Mouse (Mus musculus) heart, embryonic 13.5 days (tissue): ENCODE data around the gene 1700061G19Rik. TPM values are rescaled to one million over a fixed set of nuclear protein-coding genes. Genes with fewer than 3 reads are reported as not detected.

Experiments used
- ATAC-seq: fragments of 200-750 bp; cut with Nextera tagmentation; 2 replicates; pipeline ENCODE4 v1.8.0; 2017; ENCODE audit warnings: moderate TSS enrichment; ENCODE audit not compliant: insufficient number of reproducible peaks, low FRiP score, low TSS enrichment; ENCODE audit errors: extremely low read depth
- H3K27ac ChIP-seq: fragments of 300-500 bp; sonication (generic); replicated peaks from 2 replicates; pipeline ENCODE4 v1.5.1; 2015; ENCODE audit warnings: moderate library complexity, mild to moderate bottlenecking, inconsistent platforms
- H3K27me3 ChIP-seq: fragments of 300-500 bp; sonication (generic); replicated peaks from 2 replicates; pipeline ENCODE4 v1.6.1; 2015; ENCODE audit warnings: mild to moderate bottlenecking, inconsistent platforms
- H3K36me3 ChIP-seq: fragments of 300-500 bp; sonication (generic); 2 replicates; pipeline ENCODE4 v1.6.1; 2015; ENCODE audit warnings: mild to moderate bottlenecking, inconsistent platforms
- H3K4me1 ChIP-seq: fragments of 300-500 bp; sonication (generic); 2 replicates; pipeline ENCODE4 v1.6.1; 2015; ENCODE audit warnings: inconsistent platforms
- H3K4me2 ChIP-seq: fragments of 300-500 bp; sonication (generic); 2 replicates; pipeline ENCODE4 v1.6.1; 2015; ENCODE audit warnings: inconsistent platforms, mild to moderate bottlenecking, moderate library complexity
- H3K4me3 ChIP-seq: fragments of 300-500 bp; sonication (generic); 2 replicates; pipeline ENCODE4 v1.5.1; 2015; ENCODE audit warnings: moderate library complexity, mild to moderate bottlenecking, inconsistent platforms
- H3K9ac ChIP-seq: fragments of 300-500 bp; sonication (generic); 2 replicates; pipeline ENCODE4 v1.6.1; 2015; ENCODE audit warnings: inconsistent platforms, mild to moderate bottlenecking, moderate library complexity
- H3K9me3 ChIP-seq: fragments of 300-500 bp; sonication (generic); 2 replicates; pipeline ENCODE4 v1.6.1; 2016; ENCODE audit warnings: inconsistent platforms
- WGBS: fragments of 180-500 bp; shearing (Covaris S2); methylation state at CpG from one replicate; pipeline ENCODE4 v1.1.7; 2015; ENCODE audit warnings: mixed read lengths; 5-methylcytosine and 5-hydroxymethylcytosine counted together
- polyA plus RNA-seq: library from polyadenylated mRNA; unstranded; fragments of >200 nt; fragmentation: Nextera tagmentation; extraction: Ambion mirVana; gene quantifications from 2 replicates; pipeline ENCODE4 v1.2.1, GENCODE M21; 2015

1700061G19Rik gene
- polyA plus RNA-seq, 1 experiment from 2014 or later = 0.37 TPM

DNA sequence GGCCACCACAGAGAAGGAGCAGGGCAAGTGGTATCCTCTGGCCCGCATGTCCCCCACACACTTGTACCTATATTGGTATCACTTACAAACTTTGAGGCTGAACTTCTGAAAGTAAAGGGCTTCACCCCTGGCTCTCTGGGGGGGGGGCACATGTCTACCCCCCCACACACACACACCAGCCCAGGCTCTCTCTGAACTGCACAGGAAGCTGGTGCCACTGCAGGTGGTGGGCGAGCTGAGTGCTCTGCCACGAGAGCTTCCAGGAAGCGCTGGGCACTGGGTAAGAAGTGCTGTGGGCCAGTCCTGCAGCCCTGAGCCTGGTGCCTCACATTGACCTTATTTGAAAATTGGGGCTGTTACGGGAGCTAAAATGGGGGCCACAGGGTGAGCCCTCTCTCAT lies 31.6 kb upstream of the 1700061G19Rik start:
- no peaks in the 10 kb centered on the region for H3K9me3 ChIP-seq
- no peak overlapping the region for H3K4me2 ChIP-seq
- ATAC-seq = no peak
- peaks cover 8% of the 10 kb centered on the region; the same call in 1 of the 2 replicates for H3K27me3 ChIP-seq
- H3K4me1 ChIP-seq = no peaks in the 10 kb centered on the region
- WGBS = 67% methylated on average over 5 of the region's 5 CpGs
- no peak overlapping the region for H3K4me3 ChIP-seq
- H3K36me3 ChIP-seq = no peaks in the 10 kb centered on the region
- no peak overlapping the region for H3K27ac ChIP-seq
- H3K9ac ChIP-seq = no peak overlapping the region

GRCm38 (mm10) chr17:56848785-56849184 lies 26.5 kb upstream of the 1700061G19Rik start:
- Histone ChIP-seq H3K27me3 (peaks cover 12% of the 10 kb centered on the region; the same call in 1 of the 2 replicates), H3K9ac (no peak overlapping the region), H3K4me3 (no peak overlapping the region), H3K4me2 (no peak overlapping the region), H3K27ac (no peak overlapping the region), H3K36me3 (no peaks in the 10 kb centered on the region), H3K4me1 (no peaks in the 10 kb centered on the region), H3K9me3 (no peaks in the 10 kb centered on the region)
- 75% methylated on average over 5 of the region's 5 CpGs for WGBS
- ATAC-seq = no peak

- no peaks in the 10 kb centered on the region for H3K36me3 ChIP-seq
- H3K27ac ChIP-seq = no peak overlapping the region
- ATAC-seq = no peak
- no peak overlapping the region for H3K4me3 ChIP-seq
- H3K9ac ChIP-seq = no peak overlapping the region
- peaks cover 12% of the 10 kb centered on the region; the same call in 1 of the 2 replicates for H3K27me3 ChIP-seq
- H3K4me1 ChIP-seq = no peaks in the 10 kb centered on the region
- H3K4me2 ChIP-seq = no peak overlapping the region
- 80% methylated on average over 13 of the region's 13 CpGs for WGBS
- no peaks in the 10 kb centered on the region for H3K9me3 ChIP-seq
Measured at GRCm38 (mm10) chr17:56849710-56850109, 25.6 kb upstream of the 1700061G19Rik start.

- Histone ChIP-seq H3K4me1 (no peaks in the 10 kb centered on the region), H3K36me3 (no peaks in the 10 kb centered on the region), H3K4me2 (no peak overlapping the region), H3K27ac (no peak overlapping the region), H3K27me3 (peaks cover 12% of the 10 kb centered on the region; the same call in 1 of the 2 replicates), H3K4me3 (no peak overlapping the region), H3K9ac (no peak overlapping the region), H3K9me3 (no peaks in the 10 kb centered on the region)
- ATAC-seq = no peak
- 55% methylated on average over 3 of the region's 3 CpGs for WGBS
Measured at GRCm38 (mm10) chr17:56851167-56851566, 24.1 kb upstream of the 1700061G19Rik start.

DNA sequence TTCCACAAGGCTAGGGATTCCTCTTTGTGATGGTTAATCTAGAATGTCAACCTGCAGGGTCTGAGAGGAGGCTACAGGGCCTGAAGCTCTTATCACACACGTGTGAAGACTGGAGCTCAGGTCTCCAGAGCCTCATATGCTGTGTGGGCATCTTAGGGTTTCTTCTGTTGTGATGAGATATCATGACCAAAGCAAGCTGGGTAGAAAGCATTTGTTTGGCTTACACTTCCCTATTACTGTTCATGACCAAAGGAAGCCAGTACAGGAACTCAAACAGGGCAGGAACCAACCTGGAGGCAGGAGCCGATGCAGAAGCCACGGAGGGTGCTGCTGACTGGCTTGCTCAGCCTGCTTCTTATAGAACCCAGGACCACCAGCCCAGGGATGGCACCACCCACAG lies 19.9 kb upstream of the 1700061G19Rik start:
- WGBS = 77% methylated on average over 3 of the region's 3 CpGs
- no peak overlapping the region for H3K27ac ChIP-seq
- H3K9me3 ChIP-seq = no peaks in the 10 kb centered on the region
- H3K9ac ChIP-seq = no peak overlapping the region
- peaks cover 15% of the 10 kb centered on the region for H3K4me1 ChIP-seq
- ATAC-seq = no peak
- H3K4me2 ChIP-seq = no peak overlapping the region
- no peak overlapping the region for H3K4me3 ChIP-seq
- no peaks in the 10 kb centered on the region for H3K36me3 ChIP-seq
- H3K27me3 ChIP-seq = no peaks in the 10 kb centered on the region

- H3K4me2 ChIP-seq = no peak overlapping the region
- no peaks in the 10 kb centered on the region for H3K36me3 ChIP-seq
- no peaks in the 10 kb centered on the region for H3K9me3 ChIP-seq
- peaks cover 19% of the 10 kb centered on the region for H3K4me1 ChIP-seq
- no peaks in the 10 kb centered on the region for H3K27me3 ChIP-seq
- WGBS = 51% methylated on average over 4 of the region's 4 CpGs
- H3K9ac ChIP-seq = peak overlapping the region; percentile 28; the same call in 1 of the 2 replicates
- H3K27ac ChIP-seq = peak overlapping the region; percentile 86
- no peak overlapping the region for H3K4me3 ChIP-seq
- no peak for ATAC-seq
Measured at GRCm38 (mm10) chr17:56858216-56858615, 17.1 kb upstream of the 1700061G19Rik start.

GRCm38 (mm10) chr17:56858922-56859321 lies 16.4 kb upstream of the 1700061G19Rik start:
- Histone ChIP-seq H3K4me2 (peak overlapping the region; percentile 35), H3K36me3 (no peaks in the 10 kb centered on the region), H3K4me3 (no peak overlapping the region), H3K9me3 (no peaks in the 10 kb centered on the region), H3K27me3 (no peaks in the 10 kb centered on the region), H3K27ac (peak overlapping the region; percentile 86), H3K9ac (peak overlapping the region; percentile 59), H3K4me1 (peaks cover 19% of the 10 kb centered on the region)
- ATAC-seq = no peak
- WGBS = 27% methylated on average over 7 of the region's 7 CpGs

DNA sequence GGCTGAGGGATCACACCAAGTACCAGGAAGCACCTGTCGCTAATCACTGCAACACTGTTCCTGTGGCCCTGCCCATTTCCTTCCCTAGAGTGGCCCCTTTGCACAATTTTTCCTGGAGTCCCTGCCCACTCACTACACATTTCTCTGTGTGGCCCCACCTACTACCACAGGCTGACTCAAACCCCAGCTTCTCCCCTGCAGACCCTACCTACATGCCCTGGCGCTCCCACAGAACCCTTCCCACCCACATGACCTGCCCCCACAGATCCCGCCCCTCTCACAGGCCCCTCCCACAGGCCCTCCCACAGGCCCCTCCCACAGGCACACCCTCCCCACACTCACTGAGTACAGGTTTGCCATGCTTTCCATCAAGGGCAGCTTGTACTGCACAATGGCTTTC lies 14.1 kb upstream of the 1700061G19Rik start:
- Histone ChIP-seq H3K9ac (no peak overlapping the region), H3K27me3 (no peaks in the 10 kb centered on the region), H3K36me3 (no peaks in the 10 kb centered on the region), H3K4me3 (no peak overlapping the region), H3K9me3 (no peaks in the 10 kb centered on the region), H3K4me1 (peaks cover 19% of the 10 kb centered on the region), H3K4me2 (no peak overlapping the region), H3K27ac (no peak overlapping the region)
- WGBS = 37% methylated on average over 3 of the region's 3 CpGs
- no peak for ATAC-seq

DNA sequence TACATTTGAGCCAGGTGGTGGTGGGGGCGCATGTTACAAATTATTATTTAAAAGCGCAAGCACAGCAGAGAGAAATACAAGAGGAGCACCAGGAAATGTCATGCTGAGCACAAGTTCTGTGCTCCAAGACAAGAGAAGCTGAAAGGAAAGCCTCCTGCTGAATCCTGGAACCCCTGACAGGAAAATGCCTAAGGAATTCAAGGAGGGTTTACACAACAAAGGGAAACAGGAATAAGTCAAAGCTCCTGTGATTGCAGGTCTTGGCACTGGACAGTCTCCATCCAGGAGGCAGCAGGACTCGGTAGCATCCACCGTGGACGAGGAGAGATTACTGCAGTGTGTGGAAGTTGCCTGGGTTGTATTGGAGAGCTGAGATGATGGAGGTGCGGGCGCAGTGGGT lies 9.2 kb upstream of the 1700061G19Rik start:
- ATAC-seq = no peak
- H3K27ac ChIP-seq = no peak overlapping the region
- no peak overlapping the region for H3K9ac ChIP-seq
- 72% methylated on average over 7 of the region's 7 CpGs for WGBS
- H3K36me3 ChIP-seq = no peaks in the 10 kb centered on the region
- peaks cover 11% of the 10 kb centered on the region for H3K9me3 ChIP-seq
- no peaks in the 10 kb centered on the region for H3K27me3 ChIP-seq
- peaks cover 4% of the 10 kb centered on the region; the same call in 1 of the 2 replicates for H3K4me1 ChIP-seq
- no peak overlapping the region for H3K4me2 ChIP-seq
- no peak overlapping the region for H3K4me3 ChIP-seq

DNA sequence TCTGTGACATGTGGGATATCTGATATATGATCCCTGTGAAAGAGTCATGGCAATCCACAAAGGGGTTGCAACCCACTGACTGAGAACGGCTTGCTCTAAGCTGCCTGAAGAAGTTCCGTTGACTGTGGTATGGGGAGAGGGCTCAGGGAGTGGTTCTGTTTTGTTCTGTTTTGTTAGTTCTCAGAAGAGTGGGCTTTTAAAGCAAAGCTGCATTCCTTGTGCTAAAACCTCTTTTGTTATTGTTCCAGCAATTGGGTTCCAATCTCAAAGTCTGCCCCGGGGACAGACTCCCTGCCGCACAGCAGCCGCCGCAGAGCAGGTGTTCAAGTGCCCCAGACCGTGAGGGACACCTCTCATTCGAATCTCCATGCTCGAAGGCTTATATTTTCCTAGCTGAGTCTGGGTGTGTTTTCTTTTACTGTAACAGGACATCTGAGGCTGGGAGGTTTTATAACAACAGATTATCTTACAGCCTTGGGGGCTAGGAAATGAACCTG lies 5.7 kb upstream of the 1700061G19Rik start:
- H3K4me2 ChIP-seq = no peak overlapping the region
- no peak for ATAC-seq
- no peaks in the 10 kb centered on the region for H3K27me3 ChIP-seq
- H3K27ac ChIP-seq = no peak overlapping the region
- no peaks in the 10 kb centered on the region for H3K36me3 ChIP-seq
- H3K4me1 ChIP-seq = no peaks in the 10 kb centered on the region
- WGBS = 79% methylated on average over 9 of the region's 9 CpGs
- no peak overlapping the region for H3K4me3 ChIP-seq
- H3K9ac ChIP-seq = no peak overlapping the region
- peaks cover 11% of the 10 kb centered on the region for H3K9me3 ChIP-seq

GRCm38 (mm10) chr17:56870287-56870953 lies 4.9 kb upstream of the 1700061G19Rik start:
- Histone ChIP-seq H3K9me3 (peaks cover 11% of the 10 kb centered on the region), H3K4me3 (no peak overlapping the region), H3K4me1 (no peaks in the 10 kb centered on the region), H3K36me3 (no peaks in the 10 kb centered on the region), H3K27me3 (no peaks in the 10 kb centered on the region), H3K27ac (no peak overlapping the region), H3K9ac (no peak overlapping the region), H3K4me2 (no peak overlapping the region)
- ATAC-seq = no peak
- 47% methylated on average over 15 of the region's 15 CpGs for WGBS

DNA sequence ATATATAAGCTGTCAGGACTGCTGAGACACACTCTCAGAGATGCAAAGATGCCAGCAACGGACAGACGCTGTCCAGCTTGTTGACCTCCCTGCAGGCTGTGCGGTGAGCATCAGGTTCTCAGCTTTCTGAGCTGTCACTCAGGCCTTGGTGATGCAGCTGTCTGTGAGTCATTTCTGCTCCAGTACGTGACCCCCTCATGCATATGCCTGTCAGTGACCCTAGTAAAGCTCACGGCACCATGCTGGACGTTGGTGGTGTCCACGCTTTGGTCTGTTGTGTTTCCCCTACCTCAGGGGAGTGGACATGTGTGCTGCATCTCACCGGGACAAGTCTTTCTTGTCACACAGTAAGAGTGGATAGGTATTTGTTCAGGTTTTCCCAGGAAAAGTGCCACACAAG lies 3.5 kb upstream of the 1700061G19Rik start:
- Histone ChIP-seq H3K27me3 (no peaks in the 10 kb centered on the region), H3K4me1 (no peaks in the 10 kb centered on the region), H3K9ac (no peak overlapping the region), H3K4me3 (no peak overlapping the region), H3K36me3 (no peaks in the 10 kb centered on the region), H3K27ac (no peak overlapping the region), H3K4me2 (no peak overlapping the region), H3K9me3 (peaks cover 8% of the 10 kb centered on the region)
- no peak for ATAC-seq
- 65% methylated on average over 8 of the region's 8 CpGs for WGBS
